Mouse (Mus musculus) forebrain, embryonic 11.5 days (tissue): ENCODE measurements at regions not wholly inside any gene's neighbourhood (a gene's known extent, or its start where the extent isn't known, plus 50 kb on each side); places are given as distances from the start of the nearest gene placed in this dataset.

Experiments used
- ATAC-seq: fragments of 200-750 bp; cut with Nextera tagmentation; replicated peaks from 2 replicates; pipeline ENCODE4 v1.8.0; 2017; ENCODE audit warnings: moderate TSS enrichment; ENCODE audit not compliant: low FRiP score
- DNase-seq: peaks from one replicate; pipeline ENCODE4 v3.0.0-alpha.2; 2017; ENCODE audit warnings: low spot score
- H3K27ac ChIP-seq: fragments of 300-500 bp; sonication (generic); 2 replicates; pipeline ENCODE4 v1.5.1; 2014; ENCODE audit warnings: low read depth, low read length
- H3K27me3 ChIP-seq: fragments of 300-500 bp; sonication (generic); 2 replicates; pipeline ENCODE4 v1.6.1; 2014; ENCODE audit warnings: mild to moderate bottlenecking, low read length, mixed read lengths; ENCODE audit not compliant: control insufficient read depth, insufficient read depth
- H3K36me3 ChIP-seq: fragments of 300-500 bp; sonication (generic); 2 replicates; pipeline ENCODE4 v1.6.1; 2014; ENCODE audit warnings: mild to moderate bottlenecking, low read length, moderate library complexity, mixed read lengths; ENCODE audit not compliant: control insufficient read depth, insufficient read depth
- H3K4me1 ChIP-seq: fragments of 300-500 bp; sonication (generic); replicated peaks from 2 replicates; pipeline ENCODE4 v1.6.1; 2014; ENCODE audit warnings: low read length, mixed read lengths; ENCODE audit not compliant: control insufficient read depth, insufficient read depth
- H3K4me2 ChIP-seq: fragments of 300-500 bp; sonication (generic); 2 replicates; pipeline ENCODE4 v1.6.1; 2014; ENCODE audit warnings: low read depth, mild to moderate bottlenecking, low read length, moderate library complexity, mixed read lengths; ENCODE audit not compliant: severe bottlenecking
- H3K4me3 ChIP-seq: fragments of 300-500 bp; sonication (generic); 2 replicates; pipeline ENCODE4 v1.5.1; 2014; ENCODE audit warnings: low read depth, low read length
- H3K9ac ChIP-seq: fragments of 300-500 bp; sonication (generic); 2 replicates; pipeline ENCODE4 v1.6.1; 2014; ENCODE audit warnings: low read length
- H3K9me3 ChIP-seq: fragments of 300-500 bp; sonication (generic); 2 replicates; pipeline ENCODE4 v1.6.1; 2016; ENCODE audit warnings: low read length, mixed read lengths; ENCODE audit not compliant: control insufficient read depth
- WGBS: fragments of 180-500 bp; shearing (Covaris S2); extraction: QIAGEN DNeasy Blood & Tissue Kit; methylation state at CpG from one replicate; pipeline ENCODE4 v1.1.7; 2014; 5-methylcytosine and 5-hydroxymethylcytosine counted together

DNA sequence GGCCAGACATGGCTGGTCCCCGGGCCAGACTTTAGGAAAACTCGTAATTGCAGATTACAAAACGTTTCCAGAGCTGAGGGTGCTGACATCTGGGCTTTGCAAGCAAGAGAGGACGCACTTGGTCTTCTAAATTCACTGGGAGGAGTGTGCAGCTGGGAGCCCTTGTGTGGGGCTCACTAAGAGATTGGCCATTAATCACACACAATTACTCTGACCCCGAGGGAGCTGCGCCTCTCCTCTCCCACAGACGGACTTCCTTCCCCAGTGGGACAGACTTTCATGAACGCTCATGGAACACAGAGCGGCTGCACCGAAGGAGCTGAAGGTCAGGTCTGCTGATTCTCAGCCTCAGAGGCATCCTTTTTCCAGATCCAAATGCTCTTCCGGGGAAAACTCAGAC is 407.2 kb downstream of the Med13l start:
- WGBS = 82% methylated on average over 11 of the region's 11 CpGs
- ATAC-seq = no peak

DNA sequence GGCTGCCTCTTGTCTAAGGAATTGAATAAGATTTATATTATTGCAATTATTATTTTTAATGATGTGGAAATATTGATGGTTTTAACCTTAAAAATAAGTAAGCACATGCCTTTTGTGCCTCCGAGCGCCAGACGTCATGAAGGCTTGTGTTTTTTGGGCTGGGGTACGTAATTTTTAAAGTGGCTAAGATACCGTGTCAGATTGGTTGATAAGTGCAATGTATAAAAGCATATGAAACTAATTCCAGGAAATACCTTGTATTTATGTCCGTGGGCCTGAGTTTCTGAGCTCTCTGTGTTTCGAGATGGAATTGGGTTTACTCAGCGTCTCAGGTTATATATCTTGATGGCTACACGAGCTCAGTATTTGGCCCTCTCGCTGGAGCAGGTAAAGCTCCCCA is 414.7 kb downstream of the Med13l start:
- H3K4me1 ChIP-seq = no peaks in the 10 kb centered on the region
- no peak overlapping the region for H3K9ac ChIP-seq
- H3K27me3 ChIP-seq = no peaks in the 10 kb centered on the region
- no peak overlapping the region for H3K4me2 ChIP-seq
- H3K36me3 ChIP-seq = no peaks in the 10 kb centered on the region
- ATAC-seq = no peak
- WGBS = 90% methylated on average over 10 of the region's 10 CpGs
- no peak overlapping the region for H3K27ac ChIP-seq
- H3K4me3 ChIP-seq = no peak overlapping the region
- DNase-seq = no peak
- no peaks in the 10 kb centered on the region for H3K9me3 ChIP-seq

More for the DNA sequence above, 407.2 kb downstream of the Med13l start:
- H3K4me3 ChIP-seq = no peak overlapping the region
- H3K9ac ChIP-seq = no peak overlapping the region
- H3K27me3 ChIP-seq = no peaks in the 10 kb centered on the region
- H3K27ac ChIP-seq = no peak overlapping the region
- no peaks in the 10 kb centered on the region for H3K9me3 ChIP-seq
- H3K4me2 ChIP-seq = no peak overlapping the region
- no peaks in the 10 kb centered on the region for H3K4me1 ChIP-seq
- H3K36me3 ChIP-seq = no peaks in the 10 kb centered on the region
- DNase-seq = no peak

DNA sequence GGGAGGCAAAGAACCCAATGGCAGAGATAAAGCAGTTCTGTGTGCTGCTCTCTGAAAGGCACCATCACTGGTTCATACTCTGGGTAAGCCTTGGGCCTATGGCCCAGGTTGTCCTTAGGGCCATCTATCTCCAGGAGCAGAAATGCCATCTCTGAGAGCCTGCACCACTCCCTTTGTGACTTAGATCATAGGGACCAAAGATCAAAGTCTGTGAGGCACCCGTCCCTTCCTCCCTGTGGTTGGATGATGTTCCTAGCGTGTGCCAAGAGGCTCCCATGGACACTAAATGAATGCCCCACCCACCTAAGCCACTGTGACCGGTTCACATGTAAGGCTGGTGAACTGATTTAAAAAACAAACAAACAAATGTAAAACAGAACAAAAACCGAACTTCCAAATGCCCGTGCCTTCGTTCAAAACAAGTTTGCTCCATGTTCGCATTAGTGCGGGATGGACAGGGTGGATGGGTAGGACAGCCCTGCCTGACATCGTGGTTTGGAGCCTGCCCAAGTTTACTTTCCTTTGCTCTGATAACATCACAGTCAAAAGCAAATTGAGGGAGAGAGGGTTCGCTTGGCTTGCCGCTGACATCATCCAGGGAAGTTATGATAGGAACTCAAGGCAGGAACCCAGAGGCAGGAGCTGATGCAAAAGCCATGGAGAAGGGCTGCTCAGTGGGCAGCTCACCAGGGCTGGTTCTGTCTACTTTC is 418.6 kb downstream of the Med13l start:
- Histone ChIP-seq H3K4me1 (no peaks in the 10 kb centered on the region), H3K9ac (no peak overlapping the region), H3K27ac (no peak overlapping the region), H3K9me3 (no peaks in the 10 kb centered on the region), H3K4me2 (no peak overlapping the region), H3K4me3 (no peak overlapping the region), H3K36me3 (no peaks in the 10 kb centered on the region), H3K27me3 (no peaks in the 10 kb centered on the region)
- ATAC-seq = no peak
- no peak for DNase-seq
- WGBS = 90% methylated on average over 11 of the region's 11 CpGs

DNA sequence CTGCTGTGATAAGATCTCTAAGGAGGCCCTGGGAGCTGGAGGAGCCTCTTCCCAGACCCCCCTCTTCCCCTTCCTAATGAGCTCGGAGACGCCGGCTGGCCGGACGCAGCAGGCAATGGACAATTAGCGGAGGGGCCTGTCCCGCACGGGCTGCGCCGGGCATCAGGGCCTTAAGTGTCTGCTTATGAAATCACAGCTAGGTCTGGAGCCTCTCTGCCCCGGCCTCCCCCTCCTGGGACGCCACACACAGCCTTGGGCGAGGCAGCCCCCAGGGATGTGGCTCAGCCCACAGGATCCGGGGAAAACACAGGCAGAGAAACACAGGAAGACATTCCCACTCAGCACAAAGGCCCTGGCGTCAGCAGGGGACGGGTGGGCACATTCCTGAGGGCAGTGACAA is 420.6 kb downstream of the Med13l start:
- H3K36me3 ChIP-seq = no peaks in the 10 kb centered on the region
- H3K4me3 ChIP-seq = no peak overlapping the region
- H3K4me2 ChIP-seq = no peak overlapping the region
- DNase-seq (peak; percentile 69), ATAC-seq (no peak)
- H3K4me1 ChIP-seq = no peaks in the 10 kb centered on the region
- H3K27me3 ChIP-seq = no peaks in the 10 kb centered on the region
- no peak overlapping the region for H3K27ac ChIP-seq
- H3K9ac ChIP-seq = no peak overlapping the region
- no peaks in the 10 kb centered on the region for H3K9me3 ChIP-seq
- WGBS = 25% methylated on average over 16 of the region's 16 CpGs

DNA sequence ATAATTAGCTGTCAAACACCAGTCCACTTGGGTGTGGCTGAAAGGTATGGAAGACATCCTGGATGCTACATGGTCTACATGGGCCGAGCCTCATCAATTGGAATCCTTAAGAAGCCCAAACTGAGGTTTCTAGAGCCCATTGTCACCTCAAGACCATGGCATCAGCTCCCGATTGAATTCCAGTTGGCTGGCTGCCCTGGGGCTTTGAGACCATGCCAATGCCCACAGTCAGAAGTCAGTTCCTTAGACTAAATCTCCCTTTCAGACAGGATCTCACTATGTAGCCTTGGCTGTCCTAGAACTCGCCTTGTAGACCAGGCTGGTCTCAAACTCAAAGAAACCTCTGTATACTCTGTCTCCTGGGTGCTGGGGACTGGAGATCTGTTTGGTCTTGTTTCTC is 423.8 kb downstream of the Med13l start:
- no peak overlapping the region for H3K27ac ChIP-seq
- H3K27me3 ChIP-seq = no peaks in the 10 kb centered on the region
- no peak overlapping the region for H3K4me3 ChIP-seq
- DNase-seq (no peak), ATAC-seq (no peak)
- H3K4me2 ChIP-seq = no peak overlapping the region
- 82% methylated on average over 3 of the region's 3 CpGs for WGBS
- H3K9ac ChIP-seq = no peak overlapping the region
- H3K4me1 ChIP-seq = no peaks in the 10 kb centered on the region
- no peaks in the 10 kb centered on the region for H3K36me3 ChIP-seq
- no peaks in the 10 kb centered on the region for H3K9me3 ChIP-seq

DNA sequence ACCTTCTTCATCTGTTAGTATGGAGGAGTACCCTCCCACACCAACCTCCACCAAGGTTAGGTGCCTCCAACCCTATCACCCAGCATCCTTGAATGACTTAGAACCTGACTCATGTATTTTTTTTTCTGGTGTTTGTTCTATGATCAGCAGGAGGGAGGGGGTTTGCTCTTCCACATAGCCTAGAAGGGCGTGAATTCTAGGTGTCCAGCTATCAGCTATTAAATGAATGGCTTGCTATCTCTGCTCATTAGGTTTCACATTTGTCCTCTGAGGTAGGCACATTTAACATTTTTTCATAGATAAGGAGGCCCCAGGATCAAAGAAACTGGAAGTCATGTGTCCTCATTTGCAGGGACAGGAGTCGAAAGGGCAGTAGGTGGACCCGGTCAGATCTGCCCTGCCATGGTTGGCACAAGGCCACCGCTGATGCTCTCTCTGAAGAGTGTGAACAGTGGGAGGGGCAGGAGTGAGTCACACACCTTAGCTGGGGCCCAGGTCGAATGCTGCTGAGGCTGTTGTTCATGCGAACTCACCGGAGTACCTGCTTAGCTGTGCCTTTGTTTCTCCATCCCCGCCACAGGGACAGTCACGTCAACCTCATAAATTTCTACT is 424.4 kb downstream of the Med13l start:
- no peak overlapping the region for H3K27ac ChIP-seq
- no peak for DNase-seq
- H3K9me3 ChIP-seq = no peaks in the 10 kb centered on the region
- WGBS = 88% methylated on average over 9 of the region's 9 CpGs
- no peak overlapping the region for H3K9ac ChIP-seq
- H3K36me3 ChIP-seq = no peaks in the 10 kb centered on the region
- H3K4me2 ChIP-seq = no peak overlapping the region
- H3K4me1 ChIP-seq = no peaks in the 10 kb centered on the region
- no peak for ATAC-seq
- H3K27me3 ChIP-seq = no peaks in the 10 kb centered on the region
- no peak overlapping the region for H3K4me3 ChIP-seq

DNA sequence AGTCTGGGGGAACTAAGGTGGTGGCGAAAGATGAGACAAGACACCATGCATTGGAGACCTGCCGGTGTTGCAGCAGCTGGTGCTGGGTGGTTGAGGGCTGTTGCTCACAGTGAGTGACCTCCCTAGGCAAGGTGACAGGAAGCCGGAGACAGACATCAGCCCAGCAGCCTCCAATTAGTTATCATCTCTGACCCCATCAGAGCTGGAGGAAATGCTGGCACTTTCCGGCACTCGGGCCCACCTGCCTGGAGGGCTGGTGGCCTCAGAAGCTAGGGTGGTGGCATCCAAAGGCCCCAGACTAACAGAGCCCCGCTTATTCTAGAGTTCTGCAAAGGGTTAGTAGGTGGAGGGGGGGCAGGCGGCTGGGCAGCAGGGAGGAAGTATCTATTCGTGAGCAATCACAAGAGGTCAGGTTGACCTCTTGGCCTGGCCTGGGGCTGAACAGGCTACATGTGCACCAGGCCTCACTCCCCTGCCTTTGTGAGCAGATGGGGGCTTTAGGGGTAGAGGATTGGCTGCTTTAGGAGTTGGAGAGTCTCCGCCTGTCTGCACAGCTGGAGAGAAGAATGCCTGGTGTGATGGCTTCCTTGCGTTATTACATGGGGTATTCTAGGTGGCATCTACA is 427.0 kb downstream of the Med13l start:
- no peak overlapping the region for H3K4me3 ChIP-seq
- no peak for ATAC-seq

DNA sequence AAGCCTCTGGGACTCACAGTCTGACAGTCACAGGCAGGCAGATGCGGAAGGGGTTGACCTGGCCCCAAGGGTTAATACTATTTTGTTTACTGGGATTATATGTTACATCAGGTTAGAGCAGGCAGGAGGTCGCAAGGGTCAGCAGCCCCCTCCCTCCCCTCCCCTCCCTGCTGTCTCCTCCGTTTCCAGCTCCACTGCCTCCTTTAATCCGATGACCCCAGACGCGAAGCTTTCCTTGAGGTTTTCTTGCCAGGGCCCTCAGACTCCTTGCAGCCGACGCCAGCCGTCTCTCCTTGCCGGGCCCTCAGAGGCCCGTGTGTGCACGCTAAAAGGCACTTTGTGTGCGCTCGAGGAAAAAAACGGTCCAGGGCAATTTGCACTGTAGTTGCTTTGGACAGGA is 438.6 kb downstream of the Med13l start:
- Histone ChIP-seq H3K9me3 (no peaks in the 10 kb centered on the region), H3K4me2 (no peak overlapping the region), H3K9ac (no peak overlapping the region), H3K36me3 (no peaks in the 10 kb centered on the region), H3K4me1 (peaks cover 2% of the 10 kb centered on the region; the same call in 1 of the 2 replicates), H3K27ac (no peak overlapping the region), H3K27me3 (no peaks in the 10 kb centered on the region), H3K4me3 (no peak overlapping the region)
- 2% methylated on average over 15 of the region's 15 CpGs for WGBS
- ATAC-seq = no peak
- no peak for DNase-seq

More for the DNA sequence above, 427.0 kb downstream of the Med13l start:
- DNase-seq = no peak
- Histone ChIP-seq H3K9me3 (no peaks in the 10 kb centered on the region), H3K9ac (no peak overlapping the region), H3K4me1 (no peaks in the 10 kb centered on the region), H3K27ac (no peak overlapping the region), H3K27me3 (no peaks in the 10 kb centered on the region), H3K36me3 (no peaks in the 10 kb centered on the region), H3K4me2 (no peak overlapping the region)
- 63% methylated on average over 10 of the region's 10 CpGs for WGBS
